Mouse (Mus musculus) mammary gland, adult 2 months (tissue): ENCODE measurements around the gene Olfr1030. TPM values are rescaled to one million over a fixed set of nuclear protein-coding genes. Genes with fewer than 3 reads are reported as not detected.

Experiments
- polyA plus RNA-seq: library from polyadenylated mRNA; depleted of rRNA; stranded (reverse); fragments of >200 nt; gene quantifications from 2 replicates; pipeline ENCODE4 v1.2.3, GENCODE M21; 2012; ENCODE audit warnings: low replicate concordance; rRNA removed

Olfr1030 gene
- not detected in 2 replicates for polyA plus RNA-seq

GRCm38 (mm10) chr2:85978976-85979375 lies at the start of gene Olfr1030:
Olfr1030 (plus strand) TSS chr2:85979276.

DNA sequence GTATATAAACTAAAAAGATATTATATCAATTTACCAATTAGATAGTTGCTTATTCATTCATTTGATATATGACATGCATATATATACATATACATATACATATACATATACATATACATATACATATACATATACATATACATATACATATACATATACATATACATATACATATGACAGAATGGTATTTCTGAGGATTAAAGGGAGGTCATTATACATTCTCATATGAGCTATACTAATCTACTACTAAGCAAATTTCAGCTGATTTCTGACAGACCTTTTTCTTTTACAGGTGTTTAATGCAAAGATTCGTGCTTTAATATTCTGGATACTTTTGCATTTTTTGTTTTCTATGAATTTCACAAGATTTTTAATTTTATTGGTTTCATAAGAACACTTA lies 28.9 kb upstream of the Olfr1030 start, which contains the start of gene Olfr1028:
Gene Olfr1028 (plus strand): TSS at position 301 of the 400 bp plus-strand sequence.

GRCm38 (mm10) chr2:85973595-85973994 lies 5.5 kb upstream of the Olfr1030 start, which contains the start of gene Olfr1029:
Olfr1029 (plus strand) TSS chr2:85973895.

DNA sequence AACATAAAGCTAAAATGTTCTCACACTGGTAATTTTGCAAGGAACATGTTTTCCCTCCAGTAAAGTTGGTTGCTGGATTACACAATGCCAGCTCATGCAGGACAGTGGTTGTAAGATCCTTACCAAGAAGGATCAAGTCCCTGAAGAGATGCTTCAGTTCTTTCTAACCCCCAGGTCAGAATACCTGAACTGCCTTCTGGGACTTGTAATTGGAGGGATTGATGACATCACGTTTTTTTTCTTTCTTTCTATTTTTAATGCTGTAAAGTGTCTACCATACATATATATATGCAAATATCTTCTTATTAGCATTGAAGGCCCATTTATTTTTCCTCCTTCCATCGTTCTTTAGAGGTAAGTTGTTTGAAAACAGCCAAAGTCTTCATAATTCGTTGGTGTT lies 10.9 kb downstream of the Olfr1030 start, which contains the start of gene Olfr1031:
Gene Olfr1031 (plus strand): TSS at position 301 of the 400 bp plus-strand sequence.

GRCm38 (mm10) chr2:86005240-86005639 lies 26.2 kb downstream of the Olfr1030 start, which contains the start of gene Olfr1032:
Olfr1032 (plus strand) TSS chr2:86005540.

DNA sequence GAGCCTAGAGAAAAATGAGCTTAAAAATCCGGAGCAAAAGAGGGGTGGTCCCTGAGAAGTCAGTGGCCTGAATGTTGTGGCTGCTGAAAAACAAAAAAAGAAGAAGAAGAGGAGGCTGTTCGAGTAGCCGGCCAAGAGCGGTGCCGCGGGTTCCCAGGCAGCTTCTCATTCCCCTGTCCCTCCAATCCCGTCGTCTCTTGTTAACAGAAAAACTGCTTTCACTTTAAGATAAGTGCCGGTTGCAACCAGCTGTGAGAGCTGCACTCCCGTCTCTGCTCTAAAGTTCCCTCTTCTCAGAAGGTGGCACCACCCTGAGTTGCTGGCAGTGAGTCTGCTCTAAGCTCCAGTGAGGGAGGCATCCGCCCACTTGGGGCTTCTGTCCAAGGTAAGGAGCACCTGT lies 41.3 kb downstream of the Olfr1030 start, which contains the start of gene Olfr1033:
Gene Olfr1033 (plus strand): TSS at position 228 of the 400 bp plus-strand sequence.

Other genes with a start within 250 kb of the Olfr1030 start
- not detected in 2 replicates for gene Olfr1012, start 216.5 kb upstream of the Olfr1030 start, polyA plus RNA-seq
- not detected in 2 replicates for gene Olfr1013, start 212.2 kb upstream of the Olfr1030 start, polyA plus RNA-seq
- not detected in 2 replicates for gene Olfr1014, start 206.6 kb upstream of the Olfr1030 start, polyA plus RNA-seq
- gene Olfr1015, start 197.3 kb upstream of the Olfr1030 start, polyA plus RNA-seq = not detected in 2 replicates
- not detected in 2 replicates for gene Olfr1016, start 176.7 kb upstream of the Olfr1030 start, polyA plus RNA-seq
- not detected in 2 replicates for gene Olfr1018, start 160.8 kb upstream of the Olfr1030 start, polyA plus RNA-seq
- not detected in 2 replicates for gene Olfr1019, start 133.8 kb upstream of the Olfr1030 start, polyA plus RNA-seq
- not detected in 2 replicates for gene Olfr1020, start 132.2 kb upstream of the Olfr1030 start, polyA plus RNA-seq
- gene Olfr1022, start 110.7 kb upstream of the Olfr1030 start, polyA plus RNA-seq = not detected in 2 replicates
- gene Olfr1023, start 93.6 kb upstream of the Olfr1030 start, polyA plus RNA-seq = not detected in 2 replicates
- not detected in 2 replicates for gene Olfr1024, start 74.2 kb upstream of the Olfr1030 start, polyA plus RNA-seq
- gene Olfr1025-ps1, start 64.1 kb upstream of the Olfr1030 start, polyA plus RNA-seq = not detected in 2 replicates
- gene Olfr1026, start 57.7 kb upstream of the Olfr1030 start, polyA plus RNA-seq = not detected in 2 replicates
- gene Olfr1028, start 28.8 kb upstream of the Olfr1030 start, polyA plus RNA-seq = not detected in 2 replicates
- gene Olfr1029, start 5.4 kb upstream of the Olfr1030 start, polyA plus RNA-seq = not detected in 2 replicates
- not detected in 2 replicates for gene Olfr1031, start 11.0 kb downstream of the Olfr1030 start, polyA plus RNA-seq
- not detected in 2 replicates for gene Olfr1032, start 26.3 kb downstream of the Olfr1030 start, polyA plus RNA-seq
- 0.29 and 0.73 TPM in 2 replicates for gene Olfr1033, start 41.4 kb downstream of the Olfr1030 start, polyA plus RNA-seq
- gene Olfr1034, start 66.6 kb downstream of the Olfr1030 start, polyA plus RNA-seq = 0.20 TPM in 1 of 2 replicates, not detected in the other
- not detected in 2 replicates for gene Olfr1036, start 94.7 kb downstream of the Olfr1030 start, polyA plus RNA-seq
- gene Olfr1037, start 108.1 kb downstream of the Olfr1030 start, polyA plus RNA-seq = not detected in 2 replicates
- not detected in 2 replicates for gene Olfr1039, start 156.7 kb downstream of the Olfr1030 start, polyA plus RNA-seq
- gene Olfr1040, start 167.5 kb downstream of the Olfr1030 start, polyA plus RNA-seq = not detected in 2 replicates
- gene Olfr1042, start 182.6 kb downstream of the Olfr1030 start, polyA plus RNA-seq = not detected in 2 replicates
- not detected in 2 replicates for gene Olfr1043, start 188.2 kb downstream of the Olfr1030 start, polyA plus RNA-seq
- not detected in 2 replicates for gene Olfr1044, start 198.5 kb downstream of the Olfr1030 start, polyA plus RNA-seq
- not detected in 2 replicates for gene Olfr52, start 206.4 kb downstream of the Olfr1030 start, polyA plus RNA-seq
- not detected in 2 replicates for gene Olfr1045, start 223.7 kb downstream of the Olfr1030 start, polyA plus RNA-seq
- not detected in 2 replicates for gene Olfr1046, start 240.0 kb downstream of the Olfr1030 start, polyA plus RNA-seq